Comparison of ENCODE assay signal across 1 mouse cellular context in the genomic region with DNA sequence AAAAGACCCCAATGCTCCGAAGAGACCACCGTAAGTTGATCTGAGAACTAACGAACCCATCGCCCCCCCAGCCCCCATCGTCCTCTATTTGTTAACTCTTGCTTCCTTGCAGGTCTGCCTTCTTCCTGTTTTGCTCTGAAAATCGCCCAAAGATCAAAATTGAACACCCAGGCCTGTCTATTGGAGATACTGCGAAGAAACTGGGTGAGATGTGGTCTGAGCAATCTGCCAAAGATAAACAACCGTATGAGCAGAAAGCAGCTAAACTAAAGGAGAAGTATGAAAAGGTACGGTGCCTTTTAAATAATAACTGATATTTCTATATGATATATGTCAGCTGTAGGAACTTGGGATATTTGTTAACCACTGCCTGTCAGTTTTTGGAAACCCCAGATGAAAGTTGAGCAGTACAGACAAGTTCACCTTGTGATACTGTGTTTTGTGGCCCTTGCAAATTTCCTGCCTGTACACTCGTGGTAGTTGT.
TF ChIP-seq lines count a peak whose summit lies in the region.

No protein-coding gene starts in this region.

TF ChIP-seq in MEL, 35 proteins besides CTCF, POLR2A, EP300 and RAD21:
- TF ChIP-seq RCOR1 (IDR thresholded peaks at IDR 0.05; ENCODE audit: low read depth, low read length) (peak; percentile 37; the same call in 1 of the 2 replicates), MXI1 (IDR thresholded peaks at IDR 0.05; ENCODE audit: low read depth, low read length) (peak; percentile 24; the same call in 1 of the 2 replicates), TAL1 (IDR thresholded peaks at IDR 0.05; ENCODE audit: low read length) (peak; percentile 80), ETS1 (IDR thresholded peaks at IDR 0.05; ENCODE audit: low read depth, low read length) (peak; percentile 88), TBP (IDR thresholded peaks at IDR 0.05; ENCODE audit: low read depth, low read length) (0 out of 2 replicates have a peak, but pooled peaks have one; percentile 28), SIN3A (IDR thresholded peaks at IDR 0.05; ENCODE audit: low read length) (peak; percentile 79; the same call in 1 of the 2 replicates), TCF12 (IDR thresholded peaks at IDR 0.05; ENCODE audit: low read depth, low read length) (peak; percentile 79; the same call in 1 of the 2 replicates), CHD1 (IDR thresholded peaks at IDR 0.05; ENCODE audit: low read depth, low read length) (peak; percentile 86), BHLHE40 (IDR thresholded peaks at IDR 0.05; ENCODE audit: borderline replicate concordance, low read depth, low read length) (peak; percentile 29; the same call in 1 of the 2 replicates), GATA1 (IDR thresholded peaks at IDR 0.05; ENCODE audit: low read depth, low read length) (peak; percentile 74), ELF1 (IDR thresholded peaks at IDR 0.05; ENCODE audit: low read depth, low read length) (0 out of 2 replicates have a peak, but pooled peaks have one; percentile 40)
TF ChIP-seq in MEL: peak in this region for 11; not testable (repeated sequence) for 24.
